Mouse (Mus musculus) activated CD4-positive, CD25-positive, alpha-beta regulatory T cell, adult 4 months (primary cell): ENCODE results near the gene Grid2. TPM values are rescaled to one million over a fixed set of nuclear protein-coding genes. Genes with fewer than 3 reads are reported as not detected.
"Not testable (repeated sequence)": the region's sequence is repeated elsewhere in the genome, so short reads cannot be mapped to it uniquely, and the experiment has no call there.

Source experiments
- ATAC-seq: one replicate; pipeline ENCODE4 v1.8.0; 2017
- polyA plus RNA-seq, 2 experiments: library from polyadenylated mRNA; unstranded; fragments of 100-300 nt; shearing (Covaris generic); gene quantifications; one replicate each; pipeline ENCODE4 v1.2.1; 2017

Grid2 gene
- under 1 TPM in 1 of 2 experiments, not detected in 1; 0.16 TPM for polyA plus RNA-seq

GRCm38 (mm10) chr6:63255826-63256555 lies at the start of gene Grid2:
TSS of gene Grid2 (plus strand) at chr6:63255876.
- no peak for ATAC-seq

DNA sequence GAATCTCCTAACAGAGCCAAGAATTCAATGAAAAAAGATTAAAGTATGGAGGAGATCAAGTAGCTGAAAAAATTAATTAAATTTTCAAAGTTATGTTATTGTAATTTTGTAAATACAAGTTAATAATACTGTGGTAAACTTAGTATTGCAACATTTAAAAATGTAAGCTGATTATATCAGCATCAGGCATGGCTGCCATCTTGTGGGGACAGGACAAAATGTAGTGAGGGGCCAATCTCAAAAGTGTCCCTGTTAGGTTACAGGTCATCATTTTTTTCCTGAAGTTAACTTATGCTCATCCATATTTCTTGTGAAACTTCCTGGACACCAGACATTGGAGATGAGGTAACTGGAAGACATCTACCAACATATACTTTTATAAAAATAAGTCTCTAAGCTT lies 4.9 kb upstream of the Grid2 start:
- ATAC-seq = no peak

DNA sequence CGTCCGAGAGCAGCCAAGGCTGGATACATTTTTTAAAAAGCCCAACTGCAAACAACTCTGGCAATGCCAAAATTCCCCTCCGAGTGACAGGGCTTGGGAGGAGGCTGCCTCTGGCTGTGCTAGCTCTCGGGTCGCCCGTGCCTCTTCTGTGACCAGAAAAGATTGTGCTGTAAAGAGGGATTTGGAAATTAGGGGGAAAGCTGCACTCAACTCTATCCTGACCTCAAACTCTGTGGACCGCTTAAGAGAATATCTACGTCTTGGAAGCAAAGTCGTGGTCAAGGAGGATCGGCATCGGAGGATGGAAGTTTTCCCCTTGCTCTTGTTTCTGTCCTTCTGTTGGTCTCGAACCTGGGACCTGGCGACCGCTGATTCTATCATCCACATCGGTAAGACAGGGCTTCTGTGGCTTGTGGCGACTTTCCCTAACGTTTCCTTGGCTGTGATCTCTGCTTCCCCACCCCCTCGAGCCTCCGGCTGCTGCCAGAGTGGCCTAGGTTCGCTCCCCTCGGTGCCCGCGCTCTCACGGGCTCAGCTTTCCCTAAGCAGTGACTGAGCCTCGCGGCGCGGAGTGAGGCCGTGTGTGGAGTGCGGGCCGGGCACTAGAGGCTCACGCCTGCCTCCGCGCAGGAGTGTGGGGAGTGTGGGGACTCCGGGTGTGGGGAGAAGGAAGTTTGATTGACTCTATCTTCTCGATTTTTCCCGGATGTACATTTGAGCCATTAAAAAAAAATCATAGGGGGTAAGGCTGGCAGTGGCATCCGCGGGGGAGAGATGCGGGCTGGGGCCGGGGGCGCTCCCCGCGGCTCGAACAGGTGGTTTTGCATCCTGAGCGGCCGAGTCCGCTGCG lies 1.1 kb downstream of the Grid2 start:
- ATAC-seq = no peak

DNA sequence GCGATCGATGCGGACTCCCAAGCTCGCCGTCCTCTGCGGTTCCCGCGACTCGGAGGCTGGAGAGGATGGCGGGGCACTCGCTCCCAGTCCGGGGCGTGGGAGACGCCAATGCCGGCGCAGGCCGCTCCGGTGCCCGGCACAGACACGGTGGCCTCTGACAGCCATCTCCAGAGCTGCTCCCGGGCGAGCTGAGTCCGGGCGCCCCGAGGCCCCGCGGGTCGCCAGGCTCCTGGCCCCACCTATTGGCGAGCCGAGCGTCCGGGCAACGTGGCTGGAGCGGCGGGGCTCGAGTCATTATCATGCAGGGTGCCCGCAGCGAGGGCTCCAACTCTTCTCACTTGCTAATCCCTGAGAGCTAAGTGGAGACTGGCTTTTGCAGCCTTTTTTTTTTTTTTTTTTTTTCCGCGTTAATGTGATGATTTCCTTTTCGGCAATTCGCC lies 1.8 kb downstream of the Grid2 start:
- ATAC-seq = no peak

- ATAC-seq = no peak
Observed at GRCm38 (mm10) chr6:63257876-63258275, 2.2 kb downstream of the Grid2 start.

DNA sequence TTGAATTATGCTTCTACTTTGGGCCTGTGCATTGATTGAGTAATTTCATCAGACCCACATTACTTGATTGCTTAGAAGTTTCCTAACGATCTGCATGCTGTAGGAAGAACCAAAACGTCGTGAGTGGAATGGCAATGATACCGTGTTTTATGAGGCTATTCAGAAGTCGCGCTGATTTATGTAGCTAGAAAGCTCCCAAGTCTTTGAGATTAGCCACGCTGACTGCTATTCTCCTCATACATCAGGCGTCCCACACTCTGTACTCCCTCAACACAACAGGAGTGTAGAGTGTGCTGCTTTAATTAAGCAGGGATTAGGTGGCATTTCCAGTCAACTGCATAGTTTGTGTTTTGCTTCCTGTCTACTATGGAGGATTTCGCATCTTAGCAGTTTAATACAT lies 4.1 kb downstream of the Grid2 start:
- ATAC-seq = no peak

DNA sequence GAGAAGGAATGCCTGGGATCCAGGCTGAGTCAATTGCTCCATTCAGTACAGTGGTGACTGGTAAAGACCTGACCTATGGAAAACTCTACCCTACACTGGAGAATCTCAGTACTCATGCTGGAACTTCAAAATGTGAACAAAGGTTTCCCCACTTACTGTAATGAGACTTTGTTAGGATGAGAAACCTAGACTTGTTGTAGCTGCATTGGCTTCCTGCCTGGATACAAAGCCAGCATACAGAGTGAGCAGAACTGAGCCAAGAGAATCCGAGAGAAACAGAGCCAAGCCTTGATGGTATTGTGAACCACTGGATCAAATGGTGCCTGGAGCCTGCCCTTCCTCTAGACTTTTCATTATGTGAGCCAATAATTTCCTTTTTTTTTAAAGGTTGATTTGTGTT lies 28.7 kb downstream of the Grid2 start:
- no peak for ATAC-seq

- no peak for ATAC-seq
Observed at GRCm38 (mm10) chr6:63342438-63343004, 86.8 kb downstream of the Grid2 start.

- ATAC-seq = no peak
Observed at GRCm38 (mm10) chr6:63347015-63347414, 91.3 kb downstream of the Grid2 start.

DNA sequence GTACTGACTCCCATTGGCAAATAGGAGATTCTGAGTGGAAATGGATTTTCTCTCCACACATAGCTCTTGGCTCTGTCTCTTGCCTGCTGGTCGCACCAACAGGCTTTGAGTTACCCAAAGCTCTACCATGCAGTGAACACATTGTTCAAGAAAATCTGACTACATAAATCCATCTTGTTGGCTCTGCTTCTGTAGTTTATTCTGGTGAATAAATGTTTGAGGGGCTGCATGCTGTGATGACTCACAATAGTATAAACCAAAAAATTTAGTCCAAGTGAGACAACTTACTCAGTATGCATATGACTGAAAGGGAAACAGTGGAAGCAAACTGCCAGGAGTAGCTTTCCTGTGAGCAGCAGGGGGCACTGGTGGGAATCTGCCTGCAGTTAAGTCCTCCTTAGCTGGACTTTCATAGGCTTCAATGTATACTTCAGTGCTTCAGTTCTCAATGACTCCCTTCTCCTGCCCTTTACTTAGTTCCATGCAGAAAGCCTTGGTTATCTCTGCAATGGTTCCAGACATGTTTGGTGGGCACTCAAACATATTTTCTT lies 125.5 kb downstream of the Grid2 start:
- no peak for ATAC-seq

- ATAC-seq = no peak
Observed at GRCm38 (mm10) chr6:63401698-63402097, 146.0 kb downstream of the Grid2 start.

DNA sequence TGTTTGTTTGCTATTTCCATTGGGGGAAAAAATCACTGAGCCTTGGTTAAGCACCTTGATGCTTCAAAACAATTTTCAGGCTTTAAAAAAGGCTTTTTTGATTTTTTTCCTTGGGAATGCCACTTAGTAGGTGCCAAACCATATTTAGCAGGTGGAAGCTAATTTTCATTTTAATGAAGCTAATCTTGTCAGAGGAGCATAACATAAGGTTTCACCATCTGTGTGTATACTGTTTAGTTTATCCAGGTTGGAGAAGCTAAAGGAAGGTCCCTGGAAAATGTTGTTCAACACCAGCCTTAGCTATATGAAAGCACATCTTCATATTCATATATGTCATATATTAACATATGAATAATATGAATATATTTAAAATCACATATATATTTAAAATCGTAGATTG lies 161.9 kb downstream of the Grid2 start:
- ATAC-seq = no peak

DNA sequence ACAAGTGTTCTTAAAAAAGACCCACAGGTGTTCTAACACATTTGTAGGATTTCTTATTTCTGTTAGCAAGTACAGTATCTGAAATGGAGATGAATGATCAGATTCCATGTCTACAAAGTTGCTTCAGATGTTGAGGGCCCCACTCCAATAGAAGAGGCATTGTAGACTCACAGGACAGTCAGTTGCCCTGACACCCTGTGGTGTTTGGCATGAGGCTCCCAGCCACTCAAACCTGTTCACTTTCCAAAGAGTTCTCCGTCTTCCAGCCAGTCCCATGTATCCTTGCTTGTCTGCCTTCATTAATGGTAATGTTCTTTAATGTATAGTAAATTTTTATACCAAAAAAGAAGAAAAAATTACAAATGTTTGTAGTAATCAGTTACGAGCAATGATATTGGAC lies 177.1 kb downstream of the Grid2 start:
- no peak for ATAC-seq

- ATAC-seq = no peak
Observed at GRCm38 (mm10) chr6:63448175-63448574, 192.5 kb downstream of the Grid2 start.

GRCm38 (mm10) chr6:63482141-63482540 lies 226.5 kb downstream of the Grid2 start:
- ATAC-seq = no peak

- ATAC-seq = no peak
Observed at GRCm38 (mm10) chr6:63515016-63515415, 259.3 kb downstream of the Grid2 start.

DNA sequence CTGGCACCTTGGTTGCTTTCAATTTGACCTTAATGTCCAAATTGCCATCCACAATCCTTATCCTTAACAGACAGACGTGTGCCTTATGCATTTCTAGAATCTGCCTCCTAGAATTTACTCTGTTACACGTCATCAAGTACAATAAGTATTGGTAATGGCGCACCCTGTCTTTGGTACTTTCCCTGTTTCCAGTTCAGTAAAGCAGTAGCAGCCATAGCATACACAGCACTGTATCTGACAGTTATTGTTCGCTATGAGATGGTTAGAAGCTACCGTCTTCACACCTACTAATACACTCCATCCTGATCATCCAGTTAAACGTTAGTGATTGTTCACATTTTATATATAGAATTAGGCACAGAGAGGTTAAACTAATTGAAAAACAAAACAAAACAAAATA lies 260.3 kb downstream of the Grid2 start:
- ATAC-seq = no peak

DNA sequence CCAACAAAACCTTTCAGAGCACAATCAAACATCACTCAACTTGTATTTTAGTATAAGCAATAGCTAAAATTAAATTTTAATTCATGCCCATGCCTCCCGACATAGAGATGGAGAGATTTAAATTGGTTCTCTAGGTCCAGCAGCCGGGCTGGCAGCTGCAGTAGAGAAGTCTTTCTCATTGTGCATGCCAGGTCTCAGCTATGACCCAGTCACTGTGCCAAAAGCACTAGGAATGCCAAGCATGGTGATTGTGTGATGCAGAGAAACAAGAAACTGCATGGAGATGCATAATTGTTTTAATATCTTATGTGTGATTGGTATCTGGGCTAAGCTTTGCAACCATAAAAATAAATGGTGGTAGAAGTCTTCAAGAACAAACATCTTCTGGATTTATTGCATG lies 276.1 kb downstream of the Grid2 start:
- no peak for ATAC-seq

DNA sequence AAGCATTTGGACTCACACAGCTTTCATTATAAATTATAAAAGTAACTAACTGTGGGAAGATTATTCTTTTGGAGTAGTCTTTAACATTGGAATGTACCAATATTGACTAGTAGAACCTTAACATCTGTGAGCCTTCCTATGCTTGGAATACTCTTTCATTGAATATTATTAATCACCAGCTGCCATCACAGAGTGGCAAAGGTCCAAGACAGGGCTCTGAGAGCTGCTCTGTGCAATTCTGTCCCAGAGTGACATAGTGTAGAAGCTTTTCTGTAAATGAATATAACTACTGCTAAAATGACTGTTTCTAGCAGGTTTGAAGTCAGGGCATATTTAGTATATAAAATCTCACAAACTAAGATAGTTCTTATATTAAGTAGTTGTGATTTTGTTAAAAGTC lies 277.2 kb downstream of the Grid2 start:
- ATAC-seq = no peak

DNA sequence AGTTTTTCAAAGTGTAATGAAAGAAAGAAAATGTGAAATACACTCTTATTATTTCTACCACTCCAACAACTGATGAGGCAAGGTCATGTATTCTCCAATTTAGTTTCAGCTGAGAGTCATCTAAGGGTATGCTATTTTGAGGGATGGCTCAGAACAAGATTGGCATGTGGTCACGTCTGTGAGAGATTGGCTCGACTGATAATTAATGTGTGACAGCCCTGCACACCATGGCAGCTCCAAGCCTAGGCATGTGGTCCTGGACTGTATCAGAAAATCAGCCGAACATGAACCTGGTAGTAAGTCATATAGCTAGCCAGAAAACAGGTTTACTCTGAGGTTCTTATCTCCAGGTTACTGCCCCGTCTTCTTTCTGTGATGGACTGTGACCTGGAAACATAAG lies 292.1 kb downstream of the Grid2 start:
- no peak for ATAC-seq

DNA sequence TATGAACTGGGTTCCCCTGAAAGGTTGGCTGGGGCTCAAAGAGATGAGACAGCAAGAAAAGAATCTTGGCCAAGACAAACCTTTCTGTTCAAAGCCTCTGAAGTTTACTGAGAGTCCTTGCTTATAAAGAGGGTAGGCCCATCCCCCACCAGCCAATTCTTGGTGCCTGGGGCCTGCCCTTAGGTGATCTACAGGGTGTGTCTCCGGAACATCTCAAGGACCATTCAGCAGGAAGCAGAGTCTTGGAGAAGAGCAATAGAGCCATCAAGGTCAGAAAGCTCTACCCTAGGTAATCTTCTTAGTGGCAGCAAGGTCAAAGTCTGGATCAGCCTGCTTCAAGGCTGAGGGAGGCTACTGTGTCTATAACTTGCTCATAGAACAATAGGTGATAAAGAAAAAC lies 313.1 kb downstream of the Grid2 start:
- not testable (repeated sequence) for ATAC-seq

DNA sequence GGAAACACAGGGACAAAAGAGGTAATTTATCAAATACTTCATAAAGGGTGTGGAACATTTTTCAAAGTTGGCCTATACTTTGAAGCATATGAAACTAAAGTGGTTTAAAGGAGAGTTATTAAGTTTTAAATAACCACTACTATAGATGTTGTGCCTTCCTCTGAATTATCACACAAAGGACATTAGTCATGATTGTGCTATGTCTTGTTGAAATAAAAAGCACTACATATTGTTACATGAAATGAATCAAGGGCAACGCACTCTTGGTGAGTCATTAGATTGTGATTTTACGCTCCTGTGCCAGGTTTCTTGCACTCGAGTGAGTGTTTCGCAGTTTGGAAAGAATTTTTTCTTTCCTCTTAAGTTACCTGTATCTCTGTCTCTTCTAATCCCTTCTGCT lies 335.0 kb downstream of the Grid2 start:
- no peak for ATAC-seq

GRCm38 (mm10) chr6:63609570-63609969 lies 353.9 kb downstream of the Grid2 start:
- ATAC-seq = no peak
